Mouse (Mus musculus) neutrophil, adult 5-6 weeks (primary cell): ENCODE measurements around the gene Ppat. TPM values are rescaled to one million over a fixed set of nuclear protein-coding genes. Genes with fewer than 3 reads are reported as not detected.
"Not testable (repeated sequence)": the region's sequence is repeated elsewhere in the genome, so short reads cannot be mapped to it uniquely, and the experiment has no call there.

Experiments
- ATAC-seq: fragments of 151-379, 151-347 bp; 2 replicates; pipeline ENCODE4 v1.8.0; 2017; ENCODE audit warnings: mild to moderate bottlenecking, moderate TSS enrichment; ENCODE audit not compliant: insufficient number of reproducible peaks, poor library complexity, low FRiP score, severe bottlenecking; ENCODE audit errors: extremely low read depth
- total RNA-seq: library from RNA; stranded (forward); fragments of 200-1000 nt; gene quantifications from 2 replicates; pipeline ENCODE4 v1.2.3, GENCODE M21; 2017

Gene Ppat
- 10.2 and 11.8 TPM in 2 replicates for total RNA-seq

GRCm38 (mm10) chr5:76951106-76952027, at the start of gene Ppat, which contains the start of gene Paics:
Ppat (minus strand) TSS chr5:76951578.
Paics (plus strand) TSS chr5:76951307.
- peak; percentile 94 for ATAC-seq

- ATAC-seq: no peak
Observed at GRCm38 (mm10) chr5:76998416-76998815, 47.0 kb upstream of the Ppat start.

- ATAC-seq: no peak
Observed at GRCm38 (mm10) chr5:76993174-76993814, 41.9 kb upstream of the Ppat start.

- no peak for ATAC-seq
Observed at GRCm38 (mm10) chr5:76990789-76991188, 39.4 kb upstream of the Ppat start.

GRCm38 (mm10) chr5:76984015-76984414, 32.6 kb upstream of the Ppat start:
- no peak for ATAC-seq

- ATAC-seq: no peak
Observed at GRCm38 (mm10) chr5:76975736-76976135, 24.4 kb upstream of the Ppat start.

- peak; percentile 95 for ATAC-seq
Observed at GRCm38 (mm10) chr5:76974554-76975285, 23.3 kb upstream of the Ppat start, which contains the start of gene Srp72. Srp72 (plus strand) TSS chr5:76974683.

GRCm38 (mm10) chr5:76974207-76974553, 22.8 kb upstream of the Ppat start:
- no peak; the same call in 1 of the 2 replicates for ATAC-seq

GRCm38 (mm10) chr5:76973488-76973887, 22.1 kb upstream of the Ppat start:
- peak; percentile 47; the same call in 1 of the 2 replicates for ATAC-seq

GRCm38 (mm10) chr5:76971115-76971514, 19.7 kb upstream of the Ppat start:
- not testable (repeated sequence) for ATAC-seq

GRCm38 (mm10) chr5:76969250-76969649, 17.9 kb upstream of the Ppat start:
- no peak for ATAC-seq

GRCm38 (mm10) chr5:76964651-76965050, 13.3 kb upstream of the Ppat start:
- ATAC-seq: no peak

GRCm38 (mm10) chr5:76962545-76962944, 11.2 kb upstream of the Ppat start:
- no peak for ATAC-seq

- ATAC-seq: no peak
Observed at GRCm38 (mm10) chr5:76959587-76959986, 8.2 kb upstream of the Ppat start.

- no peak for ATAC-seq
Observed at GRCm38 (mm10) chr5:76957954-76958353, 6.6 kb upstream of the Ppat start.

GRCm38 (mm10) chr5:76955474-76955873, 4.1 kb upstream of the Ppat start:
- ATAC-seq: no peak

GRCm38 (mm10) chr5:76954271-76954900, 3.0 kb upstream of the Ppat start:
- ATAC-seq: no peak

GRCm38 (mm10) chr5:76953794-76954193, 2.4 kb upstream of the Ppat start:
- no peak for ATAC-seq
